Mouse (Mus musculus): ENCODE measurements around the gene Aldh3a1. TPM values are rescaled to one million over a fixed set of nuclear protein-coding genes. Genes with fewer than 3 reads are reported as not detected.

Aldh3a1 gene
- total RNA-seq, 2 experiments from 2014 or later = 2.9 to 3.2 TPM

DNA sequence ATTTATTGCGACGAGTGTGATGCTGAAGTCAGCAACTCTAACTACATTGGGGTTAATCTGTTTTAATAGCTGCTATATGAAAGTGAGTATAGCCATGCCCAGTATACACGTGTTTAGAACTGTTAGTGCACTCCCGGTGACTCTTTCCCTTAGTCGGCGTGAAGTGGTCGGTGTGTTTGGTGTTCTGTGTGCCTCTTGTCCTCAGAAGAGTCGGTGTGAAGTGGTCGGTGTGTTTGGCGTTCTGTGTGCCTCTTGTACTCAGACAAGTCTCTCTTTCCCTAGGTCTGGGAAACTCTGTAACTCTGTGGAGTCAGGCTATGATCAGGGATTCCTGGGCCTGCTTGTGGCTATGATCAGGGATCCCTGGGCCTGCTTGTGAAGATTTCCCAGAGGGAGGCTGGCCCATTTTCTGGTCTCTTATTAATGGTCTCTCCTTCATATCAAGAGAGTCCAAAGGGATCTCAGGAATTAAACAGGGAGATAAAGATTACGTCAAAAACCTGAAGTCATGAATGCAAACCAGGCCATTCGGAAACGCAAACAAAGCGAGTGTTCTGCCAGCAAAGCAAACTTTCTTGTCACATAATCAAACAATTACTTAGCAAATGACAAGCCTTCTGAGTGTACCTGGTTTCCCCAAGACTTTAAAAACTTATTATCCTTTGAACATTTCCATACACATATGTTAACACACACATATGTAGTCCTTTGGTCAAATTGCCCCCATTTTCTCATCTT is 10.6 kb upstream of the Aldh3a1 start:
- no peak for DNase-seq (ENCODE audit: low spot score in 2 of 2)

DNA sequence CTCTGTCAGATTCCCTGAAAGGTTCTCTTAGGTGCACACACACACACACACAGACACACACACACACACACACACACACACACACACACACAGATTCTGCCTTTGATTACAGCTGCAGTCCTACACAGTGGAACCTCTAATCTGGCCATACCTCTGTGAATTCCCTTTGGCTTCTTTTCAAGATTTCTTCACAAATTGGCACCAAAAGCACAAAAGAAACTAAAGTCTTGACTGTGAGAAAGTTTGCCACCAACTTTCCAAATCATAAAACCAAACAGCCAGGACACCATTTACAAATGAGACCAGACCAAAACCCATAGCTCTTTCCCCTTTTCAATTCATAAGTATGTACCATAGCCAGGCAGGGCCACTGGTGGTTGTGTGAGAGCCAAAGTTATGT is 9.4 kb upstream of the Aldh3a1 start:
- DNase-seq (ENCODE audit: low spot score in 2 of 2) = no peak

DNA sequence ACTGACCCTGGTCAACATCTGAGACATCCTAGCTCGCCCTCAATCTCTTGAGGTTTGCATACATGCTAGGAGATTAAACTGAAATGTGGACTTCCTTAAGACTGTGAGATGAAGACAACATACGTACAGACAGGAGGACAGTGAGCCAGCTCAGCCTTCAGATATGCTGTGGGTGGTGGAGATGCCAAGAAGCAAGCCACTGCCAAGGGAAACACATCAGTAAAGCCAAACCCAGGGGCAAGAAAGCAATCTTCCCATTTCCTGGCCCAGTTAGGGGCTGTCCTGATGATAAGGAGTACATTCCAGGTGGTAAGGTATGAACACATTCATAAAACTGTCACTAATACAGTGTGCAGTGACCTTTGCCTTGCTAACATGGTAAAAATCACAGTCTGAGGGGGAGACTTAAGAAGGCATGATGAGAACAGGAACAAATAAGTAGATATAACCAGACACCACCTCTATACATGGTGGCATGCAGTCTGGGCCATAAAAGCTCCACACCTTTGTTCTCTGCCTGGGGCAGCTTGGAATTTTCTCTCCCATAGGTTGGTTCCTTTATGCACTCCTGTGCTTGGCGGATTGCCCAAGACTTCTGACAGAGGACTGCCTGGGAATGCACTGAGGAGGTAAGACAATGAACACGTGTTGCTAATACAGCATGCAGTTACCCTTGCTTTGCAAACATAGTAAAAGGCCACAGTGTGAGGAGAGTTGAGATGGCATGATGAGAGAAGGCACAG is 7.5 kb upstream of the Aldh3a1 start:
- no peak for DNase-seq (ENCODE audit: low spot score in 2 of 2)

DNA sequence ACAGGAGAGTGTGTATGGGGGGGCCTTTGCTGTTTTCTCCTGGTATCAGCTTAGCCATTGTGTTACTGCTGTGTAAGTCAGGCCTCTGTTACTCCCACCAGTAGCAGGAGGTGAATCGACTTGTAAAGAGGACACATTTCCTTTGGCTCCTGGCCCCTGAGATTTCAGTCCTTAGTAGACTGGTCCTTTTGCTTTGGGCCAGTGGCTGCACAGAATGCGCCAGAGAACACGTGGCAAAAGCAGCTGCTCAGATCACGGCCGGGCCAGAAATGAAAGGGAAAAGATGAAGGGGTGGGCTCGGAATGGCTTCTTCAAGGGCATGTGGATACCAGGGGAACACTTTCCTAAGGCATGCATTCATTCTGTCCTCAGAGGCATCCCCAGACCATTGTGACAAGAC is 5.2 kb upstream of the Aldh3a1 start:
- DNase-seq (ENCODE audit: low spot score in 2 of 2) = no peak

DNA sequence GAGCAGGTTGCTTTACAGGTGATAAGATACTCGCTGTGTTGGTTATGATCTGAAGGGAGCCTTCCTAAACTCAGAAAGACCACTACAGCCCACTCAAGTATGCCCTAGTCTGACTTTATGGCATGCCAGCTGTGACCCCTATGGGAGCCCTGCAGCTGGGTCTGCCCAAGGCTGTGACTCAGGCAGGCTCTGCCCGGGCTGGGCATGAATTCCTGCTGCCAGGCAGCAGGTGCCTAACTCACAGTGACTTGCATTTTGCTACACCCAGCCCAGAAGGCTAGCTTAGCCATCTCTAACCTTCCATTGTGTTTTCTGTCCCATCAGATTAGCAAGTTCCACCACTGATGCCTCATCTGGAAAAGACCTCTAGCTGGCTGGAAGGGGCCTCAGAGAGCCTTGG is 4.5 kb upstream of the Aldh3a1 start:
- no peak for DNase-seq (ENCODE audit: low spot score in 2 of 2)

DNA sequence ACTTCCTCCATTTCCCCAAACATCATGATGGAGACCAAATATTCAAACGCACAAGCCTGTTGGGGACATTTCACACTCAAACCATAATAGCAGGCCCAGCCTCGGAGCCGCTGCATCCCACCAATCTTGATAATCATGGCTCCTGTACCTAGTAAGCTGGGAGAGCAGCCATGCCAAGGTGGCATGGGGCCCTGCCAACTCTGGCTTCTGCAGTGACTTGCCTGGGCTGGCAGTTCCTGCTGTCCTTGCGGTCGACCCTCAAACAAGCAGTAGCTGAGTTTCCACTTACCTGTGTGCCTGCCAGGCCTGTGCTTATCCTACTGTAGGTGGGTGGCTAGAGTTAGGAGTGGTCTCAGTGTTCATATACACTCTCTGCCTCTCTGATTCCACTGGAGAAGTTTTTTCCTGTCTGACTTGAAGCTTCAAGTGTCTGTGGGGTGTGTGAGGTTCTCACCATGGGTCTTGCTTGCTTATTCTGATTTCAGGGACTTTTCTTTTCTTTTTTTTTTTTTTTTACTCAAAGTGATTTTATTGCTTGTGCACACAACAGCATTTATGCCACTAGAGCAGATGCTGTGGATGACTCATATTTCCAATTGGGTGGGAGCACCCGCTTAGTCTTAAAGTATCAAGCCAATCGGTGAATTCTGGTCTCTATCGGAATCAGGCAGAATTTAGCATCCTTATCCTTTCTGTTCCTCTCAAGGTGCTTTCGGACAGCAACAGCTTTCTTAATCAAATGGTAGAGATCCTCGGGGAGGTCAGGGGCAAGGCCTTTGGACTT is 2.0 kb upstream of the Aldh3a1 start:
- DNase-seq (ENCODE audit: low spot score in 2 of 2) = peak in 1 of 2 experiments; percentile 27

DNA sequence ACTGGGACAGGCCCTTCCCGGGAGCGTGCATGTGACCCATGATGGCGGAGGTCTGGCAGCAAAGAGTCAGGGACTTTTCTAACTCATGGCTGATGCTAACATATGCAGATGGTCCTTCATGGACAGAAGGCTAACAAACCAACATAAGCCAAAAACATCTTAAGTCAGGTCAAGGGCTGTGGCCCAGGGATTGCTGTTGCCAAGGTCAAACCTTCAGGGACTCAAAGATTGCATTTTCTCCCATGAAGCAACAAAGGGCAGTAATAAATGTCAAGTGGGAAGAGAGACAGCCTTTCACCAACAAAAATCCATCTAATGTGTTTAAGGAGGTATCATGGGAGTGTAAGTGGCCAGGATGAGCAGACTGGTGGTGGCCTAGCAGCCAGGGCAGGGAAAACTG is 1.2 kb upstream of the Aldh3a1 start:
- no peak for DNase-seq (ENCODE audit: low spot score in 2 of 2)

DNA sequence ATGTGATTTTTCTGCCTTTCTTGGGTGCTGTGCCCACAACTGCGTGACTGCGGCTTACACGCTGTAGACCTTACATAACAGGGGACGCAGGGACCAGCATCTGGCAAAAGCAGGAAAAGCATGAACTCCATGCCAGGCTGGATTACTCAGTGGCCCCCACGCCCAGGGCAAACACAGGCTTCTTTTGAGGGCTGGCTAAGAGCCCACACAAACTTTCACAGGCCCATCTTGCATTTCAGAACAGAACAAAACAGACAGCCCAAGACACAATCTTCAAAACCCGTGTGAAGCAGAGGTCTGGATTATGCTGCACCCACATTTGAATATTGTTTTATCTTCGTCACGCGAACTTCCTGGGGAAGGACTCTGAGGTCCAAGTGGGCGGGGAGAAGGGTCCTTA is 979 bp downstream of the Aldh3a1 start:
- DNase-seq (ENCODE audit: low spot score in 2 of 2) = peak in 1 of 2 experiments; percentile 22

DNA sequence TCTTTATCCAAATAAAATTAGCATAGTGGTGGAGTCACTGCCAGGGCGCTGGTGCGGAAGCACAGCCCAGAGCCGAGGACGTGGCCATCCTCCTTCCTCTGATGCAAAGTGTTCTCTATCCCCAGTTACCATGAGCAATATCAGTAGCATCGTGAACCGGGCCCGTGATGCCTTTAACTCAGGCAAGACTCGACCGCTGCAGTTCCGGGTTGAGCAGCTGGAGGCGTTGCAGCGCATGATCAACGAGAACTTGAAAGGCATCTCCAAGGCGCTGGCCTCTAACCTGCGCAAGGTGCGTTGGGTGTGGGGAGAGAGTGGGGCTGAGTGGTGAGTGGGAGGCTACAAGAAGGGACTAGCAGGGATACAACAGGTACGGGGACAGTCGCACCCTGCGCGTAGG is 4.8 kb downstream of the Aldh3a1 start:
- no peak for DNase-seq (ENCODE audit: low spot score in 2 of 2)

DNA sequence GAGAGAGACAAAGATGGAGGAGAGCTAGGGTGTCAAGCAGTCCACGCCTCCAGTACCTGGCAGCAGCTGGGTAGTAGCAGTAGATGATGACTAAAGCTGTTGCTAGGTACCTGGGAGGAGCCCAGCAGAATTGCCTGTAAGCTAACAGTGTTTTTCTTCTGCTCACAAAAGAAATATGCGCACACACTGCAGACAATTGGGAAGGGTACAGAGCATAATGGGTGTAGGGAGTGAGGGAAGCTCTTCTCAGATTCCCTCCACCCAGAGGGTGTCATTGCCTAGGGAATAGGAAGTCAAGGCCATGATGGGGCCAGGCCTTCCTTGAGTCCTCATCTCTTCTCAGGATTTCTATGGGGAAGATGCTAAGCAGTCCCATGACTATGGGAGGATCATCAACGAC is 8.6 kb downstream of the Aldh3a1 start:
- DNase-seq (ENCODE audit: low spot score in 2 of 2) = no peak

DNA sequence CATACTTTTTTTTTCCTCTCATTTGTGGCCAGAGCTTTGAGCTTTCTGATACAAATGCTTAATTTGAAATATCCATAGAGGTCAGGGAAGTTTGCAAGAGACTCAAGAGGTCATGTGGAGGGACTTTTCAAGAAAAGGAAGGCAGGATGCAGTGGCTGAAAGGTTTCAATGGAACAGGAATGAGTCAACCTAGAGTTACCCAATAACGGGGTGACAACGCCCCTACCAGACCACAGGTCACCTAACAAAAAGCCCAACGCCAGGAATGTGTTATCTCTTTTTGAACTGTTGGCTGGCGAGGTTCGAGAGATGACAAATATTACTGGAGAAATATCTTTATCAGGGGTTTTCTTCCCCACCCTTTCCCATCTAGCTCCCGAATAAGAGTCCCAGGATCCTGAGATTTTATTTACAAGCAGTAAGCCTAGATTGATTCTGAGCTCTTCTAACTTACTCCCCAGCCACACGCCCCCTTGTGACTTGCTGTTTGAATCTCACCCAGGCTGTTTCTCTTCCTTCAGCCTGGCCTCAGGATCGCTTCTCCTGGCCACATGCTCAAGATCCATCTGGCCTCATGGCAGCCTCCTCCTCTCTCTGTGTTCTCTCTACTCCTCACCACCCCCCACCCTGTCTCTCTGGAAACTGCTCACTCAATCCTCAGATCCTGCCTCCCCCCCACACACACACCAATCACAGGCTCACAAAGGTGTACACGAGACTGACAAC is 13.0 kb downstream of the Aldh3a1 start:
- DNase-seq (ENCODE audit: low spot score in 2 of 2) = peak; percentile 20 to 29

DNA sequence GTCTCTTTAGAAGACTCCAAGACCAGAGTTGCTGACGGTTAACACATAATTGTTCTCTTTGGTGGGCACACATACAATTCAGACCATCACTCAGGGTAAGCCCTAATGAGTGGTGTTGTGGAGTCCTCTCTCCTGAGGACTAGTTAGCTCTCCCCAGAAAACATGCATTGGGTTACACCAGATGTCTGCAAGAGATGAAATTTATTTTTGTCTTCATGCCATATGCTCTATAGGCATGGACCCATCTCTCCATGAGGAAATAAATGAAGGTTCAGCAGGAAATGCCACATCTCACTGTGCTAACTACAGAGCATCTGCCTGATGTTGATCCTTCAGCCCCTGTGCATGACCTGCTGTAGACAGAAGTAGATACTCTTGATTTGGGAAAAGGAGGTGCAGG is 14.7 kb downstream of the Aldh3a1 start:
- DNase-seq (ENCODE audit: low spot score in 2 of 2) = no peak

DNA sequence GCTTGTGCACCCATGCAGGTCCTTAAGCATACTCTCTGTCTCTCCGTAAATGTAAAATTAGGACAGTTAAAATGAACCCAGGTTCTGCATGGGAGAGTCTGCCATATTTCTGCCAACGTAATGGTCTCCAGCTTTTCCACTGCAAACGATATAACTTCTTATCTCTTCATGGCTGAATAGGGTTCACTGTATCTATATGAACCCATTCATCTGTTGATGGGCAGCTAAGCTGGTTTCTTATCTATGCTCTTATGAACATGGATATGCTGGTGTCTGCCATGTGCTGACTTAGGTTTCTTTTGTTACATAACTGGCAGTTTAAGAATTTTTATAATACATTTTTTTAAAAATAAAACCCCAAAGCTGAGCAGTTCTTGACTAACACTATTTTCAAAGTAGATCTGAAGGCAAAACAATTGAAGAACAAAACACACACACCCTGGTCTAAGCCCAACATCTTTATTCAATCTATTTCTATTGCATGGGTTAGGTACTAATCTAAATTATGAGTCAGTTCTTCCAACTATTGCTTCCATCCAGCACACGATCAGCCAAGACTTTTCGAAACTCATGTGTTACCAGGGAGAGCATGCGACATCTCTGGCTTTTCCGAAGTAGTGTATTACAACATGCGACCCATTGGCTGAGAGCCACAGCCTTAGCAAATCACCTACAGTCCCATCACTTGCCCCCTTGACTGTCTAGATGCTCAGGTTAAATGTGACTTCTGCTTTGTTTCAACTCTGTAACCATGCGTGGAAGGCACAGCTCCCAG is 15.8 kb downstream of the Aldh3a1 start:
- no peak for DNase-seq (ENCODE audit: low spot score in 2 of 2)

DNA sequence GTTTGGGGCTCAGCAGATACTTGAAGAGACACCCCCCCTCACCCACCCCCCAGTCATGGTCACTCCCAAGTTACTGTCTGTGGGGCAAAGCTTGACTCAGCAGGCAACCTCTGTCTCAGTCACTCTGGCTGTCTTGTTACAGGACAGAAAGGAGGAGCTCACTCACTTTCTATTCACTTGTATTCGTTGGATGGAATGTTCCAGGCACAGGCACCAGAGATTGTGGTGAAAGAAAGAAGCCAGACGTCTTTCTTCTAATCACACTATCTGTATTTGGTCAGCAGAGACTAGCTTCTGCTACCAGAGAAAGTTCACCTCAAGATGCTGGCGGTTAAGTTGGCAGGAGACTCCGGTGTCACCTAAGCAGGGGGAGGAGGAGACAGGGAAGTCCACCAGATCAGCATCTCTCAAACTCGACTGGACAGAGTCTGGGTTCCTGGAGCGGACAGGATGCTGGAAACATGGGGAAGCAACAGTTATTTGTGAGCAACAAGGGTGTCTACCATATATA is 17.0 kb downstream of the Aldh3a1 start:
- DNase-seq (ENCODE audit: low spot score in 2 of 2) = no peak

DNA sequence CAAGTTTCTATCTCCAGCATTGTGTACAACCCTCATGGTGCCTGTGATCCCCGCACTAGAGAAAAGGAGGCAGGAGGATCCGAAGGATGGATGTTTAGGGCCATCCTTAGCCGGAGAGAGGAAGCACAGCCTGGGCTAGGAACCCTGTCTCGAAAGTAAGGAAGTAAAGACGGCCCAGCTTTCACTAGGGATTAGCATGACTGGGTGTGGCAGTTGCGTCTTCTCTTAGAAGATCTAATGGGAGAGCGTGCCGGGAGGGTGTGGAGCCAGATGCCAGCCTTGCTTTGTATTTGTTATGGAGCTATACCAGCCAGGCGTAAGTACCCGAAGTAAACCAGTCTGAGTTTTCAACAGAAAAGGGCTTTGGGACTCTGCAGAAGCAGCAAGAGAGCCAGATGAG is 17.6 kb downstream of the Aldh3a1 start:
- DNase-seq (ENCODE audit: low spot score in 2 of 2) = no peak

DNA sequence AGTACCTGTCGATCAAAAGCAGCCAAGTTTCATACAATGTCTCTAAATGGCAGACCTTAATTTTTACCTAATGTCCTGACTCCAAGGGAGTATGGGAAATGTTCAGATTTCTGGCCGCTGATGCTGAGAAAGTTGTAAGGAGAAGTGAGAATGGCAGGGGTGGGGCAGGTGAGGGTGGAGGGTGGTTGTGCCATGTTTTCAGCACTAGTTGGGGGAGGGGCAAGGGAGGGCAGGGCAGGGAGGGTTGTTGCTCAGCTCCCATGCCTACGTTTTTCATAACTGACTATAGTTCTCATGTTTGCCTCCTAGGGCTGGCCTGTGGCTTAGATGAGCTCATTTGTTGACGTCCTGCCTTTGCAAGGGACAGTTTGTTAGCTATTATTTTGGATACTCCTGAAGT is 18.2 kb downstream of the Aldh3a1 start:
- DNase-seq (ENCODE audit: low spot score in 2 of 2) = no peak

DNA sequence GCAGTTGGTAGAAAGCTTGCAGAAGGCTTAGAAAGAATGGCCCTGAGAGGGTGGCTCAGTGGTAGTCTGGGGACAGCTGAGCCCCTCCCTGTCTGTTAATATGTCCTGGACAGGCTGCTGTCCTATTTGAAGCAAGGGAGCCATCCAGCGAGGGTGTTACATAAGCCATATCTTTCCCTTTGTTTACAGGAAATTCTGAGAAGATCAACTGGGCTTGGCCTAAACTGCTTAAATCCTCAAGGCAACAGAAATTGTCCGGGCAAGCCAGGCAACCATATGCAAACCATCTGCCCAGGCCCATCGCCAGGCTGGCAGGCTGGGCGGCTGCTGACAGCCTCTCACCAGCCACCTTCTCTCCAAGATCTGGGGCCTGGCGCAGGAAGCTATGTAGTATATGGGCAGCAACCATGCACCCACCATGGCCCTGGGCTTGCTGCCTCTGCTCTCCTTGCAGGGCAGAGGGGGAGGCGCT is 18.6 kb downstream of the Aldh3a1 start:
- peak; percentile 61 to 67 for DNase-seq (ENCODE audit: low spot score in 2 of 2)

DNA sequence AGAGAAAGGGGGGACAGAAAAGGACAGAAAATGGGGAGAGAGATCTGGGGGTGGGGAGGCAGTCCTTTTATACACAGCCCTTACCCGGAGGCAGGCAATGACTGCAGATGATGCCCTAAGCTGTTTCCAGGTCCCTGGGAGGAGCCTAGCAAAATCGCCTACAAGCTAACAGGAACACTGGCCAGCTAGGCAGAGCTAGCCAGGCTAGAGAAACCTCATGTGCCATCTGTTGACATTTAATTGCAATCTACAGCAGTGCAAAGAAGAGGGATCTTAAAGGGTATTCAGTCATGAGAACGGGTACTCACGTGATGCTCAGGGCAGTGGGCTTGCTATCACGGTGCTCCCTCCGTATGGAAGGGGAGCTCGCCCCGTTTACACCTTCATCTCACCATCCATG is 20.5 kb downstream of the Aldh3a1 start:
- DNase-seq (ENCODE audit: low spot score in 2 of 2) = no peak

DNA sequence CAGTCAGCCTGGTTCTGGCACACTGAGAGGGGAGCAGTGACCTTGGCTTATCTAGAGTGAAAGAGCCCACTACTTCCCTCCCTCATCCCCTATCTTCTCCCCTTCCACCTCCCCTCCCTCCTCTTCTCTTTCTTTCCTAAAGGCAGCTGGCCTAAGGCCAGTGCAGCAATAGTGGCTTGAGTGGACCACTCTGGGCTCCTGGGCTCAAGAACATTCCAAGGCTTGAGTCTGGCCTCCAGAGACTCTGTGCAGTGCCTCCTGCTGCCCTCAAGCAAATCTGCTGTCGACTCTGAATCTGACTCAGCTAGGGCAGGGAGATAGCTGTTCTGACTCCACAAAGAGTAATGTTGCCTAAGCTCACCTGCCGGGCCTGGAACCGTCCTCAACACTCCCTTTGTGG is 21.1 kb downstream of the Aldh3a1 start:
- no peak for DNase-seq (ENCODE audit: low spot score in 2 of 2)

DNA sequence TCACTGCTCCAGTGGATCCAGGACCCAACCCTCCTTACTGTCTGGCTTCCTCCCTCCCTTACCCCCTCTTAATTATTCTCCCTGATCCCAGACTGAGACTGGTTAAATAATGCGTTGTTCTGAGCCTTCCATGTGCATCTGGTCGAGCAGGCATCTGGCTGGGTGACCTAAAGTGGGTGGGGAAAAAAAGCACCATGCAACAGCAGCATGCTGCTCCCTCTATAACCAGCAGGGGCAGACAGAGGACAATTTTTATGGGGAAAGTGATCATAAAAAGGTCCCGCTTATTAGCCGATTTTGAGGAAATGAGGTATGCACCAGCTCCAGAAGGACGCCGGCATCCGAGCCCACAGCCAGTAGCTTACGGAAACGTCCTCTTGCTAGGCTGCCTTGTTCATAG is 24.0 kb downstream of the Aldh3a1 start:
- DNase-seq (ENCODE audit: low spot score in 2 of 2) = peak; percentile 42 to 46
